Mouse (Mus musculus): ENCODE results near the gene Btg1.

- TF ChIP-seq GATA1 (IDR thresholded peaks at IDR 0.05; ENCODE audit: low read length) (no peak), TAL1 (IDR thresholded peaks at IDR 0.05; ENCODE audit: low read length) (no peak)
Observed at GRCm38 (mm10) chr10:96628913-96629199, 12.1 kb downstream of the Btg1 start.
